Mouse (Mus musculus): ENCODE measurements around the gene Ergic1. TPM values are rescaled to one million over a fixed set of nuclear protein-coding genes. Genes with fewer than 3 reads are reported as not detected.
A peak's percentile ranks its signal among the peaks of the same experiment; 100 is the strongest.

Ergic1 gene
- total RNA-seq, 2 experiments from 2014 or later: 128 to 155 TPM

- DNase-seq (ENCODE audit: low spot score in 2 of 2): no peak
These were observed 88.3 kb downstream of the Ergic1 start for GRCm38 (mm10) chr17:26649565-26649964.

- peak in 1 of 2 experiments; percentile 48 for DNase-seq (ENCODE audit: low spot score in 2 of 2)
These were observed 89.4 kb downstream of the Ergic1 start for GRCm38 (mm10) chr17:26650451-26651363.

DNA sequence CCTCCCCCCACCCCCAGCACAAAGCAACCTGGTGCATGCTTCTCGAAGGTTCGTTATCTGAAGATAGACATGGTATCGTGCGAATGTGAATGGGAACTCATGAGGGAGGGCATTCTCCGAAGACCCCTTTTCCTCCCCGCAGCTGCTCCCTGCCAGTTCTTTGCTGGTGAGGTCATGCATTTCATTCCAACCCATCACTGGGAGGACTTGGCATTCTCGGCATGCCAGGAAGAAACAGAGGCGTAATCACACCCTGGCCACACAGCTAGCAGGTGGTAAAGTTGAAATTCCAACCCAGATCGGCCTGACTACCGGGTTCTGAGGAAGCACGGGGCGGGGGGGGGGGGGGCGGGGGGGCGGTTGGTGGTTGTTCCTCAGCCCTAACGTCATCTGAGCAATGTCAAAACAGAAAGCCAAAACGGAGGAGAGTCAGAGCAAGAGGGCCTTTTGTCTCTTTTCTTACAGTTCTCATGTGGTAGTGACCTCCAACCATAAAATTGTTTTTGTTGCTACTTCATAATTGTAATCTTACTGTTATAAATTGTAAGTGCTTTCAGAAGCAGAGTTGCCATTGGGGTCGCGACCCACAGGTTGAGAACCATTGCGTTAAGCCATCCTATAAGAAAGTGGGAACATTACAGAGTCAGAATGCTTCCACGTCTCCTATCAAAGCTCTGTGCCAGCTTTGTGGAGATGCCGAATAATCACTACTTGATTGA lies 97.7 kb downstream of the Ergic1 start:
- no peak for DNase-seq (ENCODE audit: low spot score in 2 of 2)

GRCm38 (mm10) chr17:26659573-26659915 lies 98.3 kb downstream of the Ergic1 start:
- DNase-seq (ENCODE audit: low spot score in 2 of 2): no peak

- DNase-seq (ENCODE audit: low spot score in 2 of 2): peak; percentile 88 to 90
These were observed 99.1 kb downstream of the Ergic1 start for GRCm38 (mm10) chr17:26660192-26660912.

DNA sequence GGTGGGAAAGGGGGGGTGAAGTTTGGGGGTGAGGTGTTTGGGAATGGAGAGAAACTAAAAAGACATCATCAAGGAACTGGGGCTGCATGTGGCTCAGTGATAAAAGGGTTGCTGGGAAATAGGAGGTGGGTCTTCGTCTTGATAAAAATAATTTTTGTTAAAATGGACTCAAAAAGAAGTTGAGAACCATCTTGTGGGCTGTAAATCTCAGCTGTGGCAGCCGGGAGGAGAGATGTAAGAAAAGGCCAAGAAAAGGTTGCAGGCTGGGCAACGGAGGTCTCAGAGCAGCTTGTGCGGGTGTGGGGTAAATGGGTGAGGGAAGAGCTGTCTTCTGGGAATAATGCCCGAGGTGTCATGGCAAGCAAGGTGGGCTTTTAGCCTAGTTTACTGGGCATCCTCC lies 100.9 kb downstream of the Ergic1 start:
- DNase-seq (ENCODE audit: low spot score in 2 of 2): no peak

DNA sequence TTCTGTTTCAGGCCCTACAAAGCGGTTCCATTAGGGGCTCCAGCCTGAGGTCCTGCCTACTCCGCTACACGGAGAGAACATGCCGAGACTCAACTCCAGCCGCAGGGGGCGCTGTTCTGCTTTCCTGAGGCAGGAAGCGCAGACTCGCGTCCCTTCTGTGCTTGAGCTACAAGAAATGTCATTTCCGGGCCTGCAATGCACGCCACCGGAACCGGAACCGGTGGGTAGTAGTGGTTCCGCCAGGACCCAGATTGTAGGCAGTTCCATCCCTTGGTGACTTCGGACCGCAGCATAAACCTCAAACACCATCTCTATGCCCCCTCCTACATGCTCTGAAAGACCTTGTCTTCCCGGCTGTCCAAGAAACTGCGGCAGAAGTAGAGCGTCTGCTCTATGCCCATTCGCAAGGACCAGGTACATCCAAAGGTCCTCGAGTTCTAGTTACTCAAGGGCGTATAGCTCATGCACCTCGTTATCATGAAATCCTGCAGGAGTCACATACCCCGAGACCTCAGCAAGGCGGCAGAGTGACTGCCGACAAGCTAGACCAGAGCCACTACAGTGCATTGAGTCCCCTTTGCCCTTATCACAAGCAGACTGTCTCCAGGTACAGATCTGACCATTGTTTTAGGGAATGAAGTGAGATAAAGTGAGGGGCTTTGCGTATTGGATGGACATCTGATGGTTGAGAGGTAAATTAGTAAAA lies 101.8 kb downstream of the Ergic1 start, which contains the start of gene Atp6v0e:
Gene Atp6v0e (plus strand): TSS at position 254 of the 706 bp plus-strand sequence.
- peak; percentile 98 for DNase-seq (ENCODE audit: low spot score in 2 of 2)

GRCm38 (mm10) chr17:26665600-26665999 lies 104.3 kb downstream of the Ergic1 start:
- no peak for DNase-seq (ENCODE audit: low spot score in 2 of 2)

- peak in 1 of 2 experiments; percentile 19 for DNase-seq (ENCODE audit: low spot score in 2 of 2)
These were observed 110.0 kb downstream of the Ergic1 start for GRCm38 (mm10) chr17:26671268-26671667.

GRCm38 (mm10) chr17:26675845-26676244 lies 114.6 kb downstream of the Ergic1 start:
- no peak for DNase-seq (ENCODE audit: low spot score in 2 of 2)

DNA sequence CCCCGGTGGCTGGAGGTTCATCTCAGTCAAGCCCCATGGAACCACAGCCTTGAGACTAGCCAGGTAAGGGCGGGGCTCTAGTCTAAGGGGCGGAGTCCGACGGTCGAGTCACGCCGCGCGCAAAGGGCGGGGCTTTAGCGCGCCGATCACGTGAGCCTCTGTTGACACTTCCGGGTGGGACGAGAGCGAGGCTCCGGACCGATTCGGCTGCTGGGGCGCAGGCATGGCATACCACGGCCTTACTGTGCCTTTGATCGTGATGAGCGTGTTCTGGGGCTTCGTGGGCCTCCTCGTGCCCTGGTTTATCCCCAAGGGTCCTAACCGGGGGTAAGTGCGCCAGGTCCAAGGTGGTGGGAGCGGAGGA lies 114.9 kb downstream of the Ergic1 start:
- peak; percentile 82 to 88 for DNase-seq (ENCODE audit: low spot score in 2 of 2)

- no peak for DNase-seq (ENCODE audit: low spot score in 2 of 2)
These were observed 115.5 kb downstream of the Ergic1 start for GRCm38 (mm10) chr17:26676616-26677376.

- no peak for DNase-seq (ENCODE audit: low spot score in 2 of 2)
These were observed 116.7 kb downstream of the Ergic1 start for GRCm38 (mm10) chr17:26677711-26678637.

DNA sequence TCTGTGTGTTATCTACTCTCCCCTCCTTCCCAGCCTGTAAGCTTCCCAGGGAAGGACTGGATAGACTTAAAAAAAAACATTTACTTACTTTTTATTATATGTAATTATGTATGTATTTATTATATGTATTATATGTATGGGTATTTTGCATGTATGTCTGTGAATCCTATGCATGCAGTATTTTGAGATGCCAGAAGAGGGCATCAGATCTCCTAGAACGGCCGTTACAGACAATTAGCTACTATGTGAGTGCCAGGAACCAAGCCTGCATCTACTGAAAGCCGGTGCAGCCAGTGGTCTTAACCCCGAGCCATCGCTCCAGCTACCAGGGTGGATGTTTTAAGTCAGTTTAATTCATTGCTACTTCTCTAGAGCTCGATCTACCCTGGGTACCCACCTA lies 120.0 kb downstream of the Ergic1 start:
- DNase-seq (ENCODE audit: low spot score in 2 of 2): no peak

- DNase-seq (ENCODE audit: low spot score in 2 of 2): no peak
These were observed 125.2 kb downstream of the Ergic1 start for GRCm38 (mm10) chr17:26686334-26687000.

DNA sequence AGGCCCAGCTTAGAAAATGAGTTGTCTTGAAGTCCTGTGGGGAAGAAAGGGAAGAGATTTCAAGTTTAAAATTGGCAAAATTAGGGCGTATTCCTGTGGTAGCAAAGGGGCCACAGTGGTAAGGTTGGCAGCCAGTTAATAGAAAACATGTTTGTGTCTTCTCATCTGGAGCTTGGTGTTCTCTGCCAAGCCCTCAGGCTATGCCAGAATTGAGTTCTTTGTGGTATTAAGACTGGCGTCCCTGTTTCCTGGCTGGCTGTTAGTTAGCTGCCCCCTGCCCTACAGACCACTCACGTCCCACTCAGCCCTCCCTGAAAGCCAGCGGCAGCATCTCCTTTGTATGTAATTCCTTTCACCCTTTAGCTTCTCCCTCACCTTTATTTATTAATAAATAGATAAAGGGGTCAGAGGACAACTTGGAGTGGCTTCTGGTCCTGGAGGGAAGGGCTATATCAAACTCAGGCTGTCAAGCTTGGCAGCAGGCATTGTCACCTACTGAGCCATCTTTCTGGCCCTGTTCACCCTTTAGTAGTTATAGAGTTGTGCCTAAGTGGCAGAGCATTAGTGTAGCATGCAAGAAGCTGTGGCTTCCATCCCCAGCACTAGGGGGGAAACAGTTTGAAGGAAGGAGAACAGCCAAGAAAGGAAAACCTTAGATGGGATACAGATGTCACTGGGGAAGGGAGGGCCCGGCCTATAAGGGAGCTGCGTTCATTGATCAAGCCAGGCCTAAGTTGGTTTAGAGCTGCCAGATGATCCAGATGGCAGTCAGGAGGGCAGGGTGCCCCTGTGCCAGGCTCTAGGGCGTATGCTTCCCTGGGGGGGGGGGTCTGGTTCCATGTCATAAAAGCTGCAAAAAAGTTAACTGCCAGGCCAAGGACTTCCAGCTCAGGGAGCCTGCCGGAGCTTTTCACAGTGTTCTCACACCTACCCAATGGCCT lies 127.8 kb downstream of the Ergic1 start:
- peak; percentile 51 to 62 for DNase-seq (ENCODE audit: low spot score in 2 of 2)

GRCm38 (mm10) chr17:26689810-26690209 lies 128.5 kb downstream of the Ergic1 start:
- DNase-seq (ENCODE audit: low spot score in 2 of 2): no peak

Measured in layer of hippocampus, postnatal 10 days (tissue).